7 mouse cellular contexts compared by ENCODE assay signal in genomic region chr17:42875015-42875414, GRCm38 (mm10). TPM values are rescaled to one million over a fixed set of nuclear protein-coding genes. Genes with fewer than 3 reads are reported as not detected.
DNase-seq lines count a peak whose midpoint lies in the region; ATAC-seq lines count a peak whose summit lies in the region.

No protein-coding gene starts in this region.

- H3K27me3 ChIP-seq in lung, embryonic 16.5 days (ENCODE audit: control insufficient read depth, insufficient read depth, low read depth, low read length) = no peaks in the 10 kb centered on the region
- peaks cover 10% of the 10 kb centered on the region; the same call in 1 of the 2 replicates for H3K27me3 ChIP-seq in forebrain, embryonic 10.5 days (ENCODE audit: poor library complexity, severe bottlenecking)
- H3K27me3 ChIP-seq in limb, embryonic 12.5 days = no peaks in the 10 kb centered on the region
- no peaks in the 10 kb centered on the region for H3K27me3 ChIP-seq in stomach, embryonic 15.5 days (replicated peaks)

- WGBS in lung, embryonic 16.5 days = 10% methylated on average over 6 of the region's 6 CpGs
- WGBS in forebrain, embryonic 10.5 days = 20% methylated on average over 6 of the region's 6 CpGs
- WGBS in limb, embryonic 12.5 days = 20% methylated on average over 6 of the region's 6 CpGs
- WGBS in stomach, embryonic 15.5 days = 14% methylated on average over 6 of the region's 6 CpGs

- ATAC-seq in lung, embryonic 16.5 days (ENCODE audit: low read depth) = no peak
- no peak for ATAC-seq in limb, embryonic 12.5 days (ENCODE audit: insufficient number of reproducible peaks, insufficient read depth, low FRiP score, low TSS enrichment, low read depth)
- ATAC-seq in stomach, embryonic 15.5 days (ENCODE audit: insufficient read depth, low FRiP score, low read depth) = no peak

- H3K9ac ChIP-seq in lung, embryonic 16.5 days (ENCODE audit: low read length) = peak overlapping the region; percentile 98
- H3K9ac ChIP-seq in limb, embryonic 12.5 days (replicated peaks) = peak overlapping the region; percentile 93
- H3K9ac ChIP-seq in stomach, embryonic 15.5 days = no peak overlapping the region; the same call in 1 of the 2 replicates

- H3K27ac ChIP-seq in lung, embryonic 16.5 days (ENCODE audit: low read length) = peak overlapping the region; percentile 36; the same call in 1 of the 2 replicates
- peak overlapping the region; percentile 98; the same call in 1 of the 2 replicates for H3K27ac ChIP-seq in forebrain, embryonic 10.5 days
- H3K27ac ChIP-seq in limb, embryonic 12.5 days = peak overlapping the region; percentile 97; the same call in 1 of the 2 replicates
- H3K27ac ChIP-seq in stomach, embryonic 15.5 days = peak overlapping the region; percentile 97; the same call in 1 of the 2 replicates

- peak overlapping the region; percentile 89 for H3K4me2 ChIP-seq in lung, embryonic 16.5 days (ENCODE audit: low read depth, low read length)
- H3K4me2 ChIP-seq in limb, embryonic 12.5 days = peak overlapping the region; percentile 73
- peak overlapping the region; percentile 64 for H3K4me2 ChIP-seq in stomach, embryonic 15.5 days

- no peaks in the 10 kb centered on the region for H3K9me3 ChIP-seq in lung, embryonic 16.5 days (ENCODE audit: control insufficient read depth, low read length)
- no peaks in the 10 kb centered on the region for H3K9me3 ChIP-seq in forebrain, embryonic 10.5 days
- no peaks in the 10 kb centered on the region for H3K9me3 ChIP-seq in limb, embryonic 12.5 days
- H3K9me3 ChIP-seq in stomach, embryonic 15.5 days = no peaks in the 10 kb centered on the region

- H3K36me3 ChIP-seq in lung, embryonic 16.5 days (ENCODE audit: control insufficient read depth, insufficient read depth, low read length) = no peaks in the 10 kb centered on the region
- no peaks in the 10 kb centered on the region for H3K36me3 ChIP-seq in forebrain, embryonic 10.5 days (replicated peaks)
- no peaks in the 10 kb centered on the region for H3K36me3 ChIP-seq in limb, embryonic 12.5 days
- no peaks in the 10 kb centered on the region for H3K36me3 ChIP-seq in stomach, embryonic 15.5 days

- H3K4me1 ChIP-seq in lung, embryonic 16.5 days (replicated peaks; ENCODE audit: control insufficient read depth, insufficient read depth, low read length) = peaks cover 10% of the 10 kb centered on the region
- H3K4me1 ChIP-seq in forebrain, embryonic 10.5 days = peaks cover 17% of the 10 kb centered on the region
- H3K4me1 ChIP-seq in limb, embryonic 12.5 days (replicated peaks) = peaks cover 25% of the 10 kb centered on the region
- H3K4me1 ChIP-seq in stomach, embryonic 15.5 days = peaks cover 6% of the 10 kb centered on the region; the same call in 1 of the 2 replicates

- DNase-seq in lung, postnatal 4 days = no peak
- DNase-seq in forebrain, embryonic 10.5 days (ENCODE audit: extremely low spot score, low spot score) = no peak
- DNase-seq in spleen, postnatal 10 days (ENCODE audit: low spot score in 2 of 2) = no peak
- no peak for DNase-seq in MN1 (ENCODE audit: low spot score)

- H3K4me3 ChIP-seq in lung, embryonic 16.5 days (ENCODE audit: low read length) = peak overlapping the region; percentile 97
- H3K4me3 ChIP-seq in forebrain, embryonic 10.5 days = peak overlapping the region; percentile 89
- H3K4me3 ChIP-seq in limb, embryonic 12.5 days (replicated peaks) = peak overlapping the region; percentile 85
- H3K4me3 ChIP-seq in stomach, embryonic 15.5 days (replicated peaks) = peak overlapping the region; percentile 93

RNA-seq across cellular contexts. Expression of gene Cd2ap, which starts 1.4 kb away (rescaled TPM):
- polyA plus RNA-seq in lung, embryonic 16.5 days (2015; fragmentation: Nextera tagmentation; extraction: Ambion mirVana) = 24.2 TPM in 2 replicates
- polyA plus RNA-seq in forebrain, embryonic 10.5 days (2016; fragmentation: Nextera tagmentation; extraction: Ambion mirVana) = 12.8 and 13.3 TPM in 2 replicates
- 21.9 and 23.2 TPM in 2 replicates for polyA plus RNA-seq in limb, embryonic 12.5 days (2016; fragmentation: Nextera tagmentation; extraction: Ambion mirVana)
- polyA plus RNA-seq in stomach, embryonic 15.5 days (2015; fragmentation: Nextera tagmentation; extraction: Ambion mirVana) = 37.4 and 45.7 TPM in 2 replicates

Comparison
In these comparisons a context has a peak if more than half of its experiments do, and no peak if none do; other contexts are left out.
1. H3K27ac ChIP-seq: peak in every context shown above with its lines; median percentile 98 in forebrain, embryonic 10.5 days; 97 in limb, embryonic 12.5 days; 97 in stomach, embryonic 15.5 days; 36 in lung, embryonic 16.5 days.